Mouse (Mus musculus) E14TG2a.4 (cell line): ENCODE results near the gene Pigh.

Experiments
- CTCF ChIP-seq: conservative IDR thresholded peaks from 2 replicates; pipeline ENCODE4 v1.5.1; 2014; ENCODE audit warnings: low read length
- NANOG ChIP-seq: IDR thresholded peaks from 2 replicates; pipeline ENCODE4 v1.6.1; 2014; ENCODE audit warnings: borderline replicate concordance, low read length, mixed read lengths
- POU5F1 ChIP-seq: IDR thresholded peaks from 2 replicates; pipeline ENCODE4 v1.6.1; 2014; ENCODE audit warnings: low read length, borderline replicate concordance

- TF ChIP-seq POU5F1 (no peak), CTCF (no peak), NANOG (no peak)
Observed at GRCm38 (mm10) chr12:79118991-79119390, 29.5 kb upstream of the Pigh start.
